Mouse (Mus musculus): Measurements from ENCODE around the gene Hexim1.

DNA sequence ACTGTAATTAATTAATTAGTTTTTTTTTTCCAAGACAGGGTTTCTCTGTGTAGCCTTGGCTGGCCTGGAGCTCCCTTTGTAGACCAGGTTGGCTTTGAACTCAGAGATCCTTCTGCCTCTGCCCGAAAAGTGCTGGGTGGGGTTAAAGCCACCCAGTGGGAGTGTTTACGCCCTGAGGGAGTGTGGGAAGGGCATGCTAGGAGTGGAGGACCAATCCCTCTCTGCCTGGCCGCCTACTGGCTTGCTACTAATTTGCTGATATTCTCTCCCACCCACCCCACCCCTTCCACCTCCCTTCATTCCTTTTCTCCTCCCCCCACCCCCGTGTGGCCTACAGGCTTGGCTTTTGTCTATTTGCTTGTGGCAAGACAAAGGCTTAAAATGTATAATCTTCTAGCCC lies 9.6 kb upstream of the Hexim1 start:
- TF ChIP-seq NRF1 (IDR thresholded peaks at IDR 0.05; ENCODE audit: low read depth, low read length), result no peak
- TF ChIP-seq POLR2A (IDR thresholded peaks at IDR 0.05; ENCODE audit: low read depth, low read length), result no peak
- TF ChIP-seq MYC (IDR thresholded peaks at IDR 0.05; ENCODE audit: low read depth, low read length), result no peak
- TF ChIP-seq EP300 (IDR thresholded peaks at IDR 0.05; ENCODE audit: low read length), result no peak
- no peak for TF ChIP-seq ZC3H11A (IDR thresholded peaks at IDR 0.05; ENCODE audit: low read depth, low read length)
- TF ChIP-seq CTCF (conservative IDR thresholded peaks at IDR 0.05 in 1 of 2, IDR thresholded peaks at IDR 0.05 in 1 of 2; ENCODE audit: low read depth in 2 of 2, low read length in 2 of 2), result no peak

All from CH12.LX (cell line).